Mouse (Mus musculus) liver, embryonic 14.5 days (tissue): Measurements from ENCODE around the gene Dnmt3c.

ENCODE experiments used
- CTCF ChIP-seq: IDR thresholded peaks from 2 replicates; pipeline ENCODE4 v1.5.1; 2016; ENCODE audit warnings: antibody characterized with exemption, low read depth, control low read depth
- EP300 ChIP-seq: IDR thresholded peaks from 2 replicates; pipeline ENCODE4 v1.6.1; 2016; ENCODE audit warnings: antibody characterized with exemption, low read depth

- TF ChIP-seq CTCF = no peak
- TF ChIP-seq EP300 = no peak
Observed at GRCm38 (mm10) chr2:153762121-153762520, 65.7 kb downstream of the Dnmt3c start.
